16 mouse cellular contexts compared by ENCODE assay signal in the genomic region with DNA sequence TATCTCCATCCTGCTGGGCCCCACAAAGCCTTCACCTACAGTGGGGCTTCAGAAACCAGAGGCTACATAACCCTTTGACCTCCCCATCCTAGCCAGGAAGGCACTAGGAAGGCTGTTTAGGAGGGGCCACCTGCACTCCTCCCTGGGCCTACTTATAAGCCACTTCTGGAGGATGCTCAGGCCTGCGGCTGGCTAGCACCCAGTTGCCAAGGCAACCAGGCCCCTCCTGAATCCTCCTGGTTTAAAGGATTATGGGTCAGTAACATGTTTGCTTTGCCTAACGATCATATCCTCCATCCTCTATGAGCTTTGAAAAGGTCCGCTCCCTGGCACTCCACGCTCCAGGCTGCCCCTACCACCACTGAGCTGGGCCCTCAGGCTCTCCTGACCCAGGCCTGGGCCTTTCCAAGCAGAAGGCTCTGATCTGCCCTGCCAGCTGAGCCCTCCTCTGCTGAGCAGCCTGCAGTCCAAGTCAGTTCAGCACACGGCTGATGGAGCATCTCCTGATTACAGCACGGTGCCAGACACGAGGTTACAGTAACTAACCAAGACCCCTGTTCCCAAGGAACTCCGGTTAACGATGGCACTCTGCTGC. TPM values are rescaled to one million over a fixed set of nuclear protein-coding genes. Genes with fewer than 3 reads are reported as not detected.
DNase-seq lines count a peak whose midpoint lies in the region; ATAC-seq and TF ChIP-seq lines count a peak whose summit lies in the region.
"Had no signal": no experiment of that assay in that cellular context is flagged by ENCODE, and none has a peak within 500 bp of the region (broad histone marks: within the 10 kb centered on the region; RNA-seq: fewer than 3 reads in every experiment).

No protein-coding gene starts in this region.

- H3K4me2 ChIP-seq in hindbrain, embryonic 12.5 days (replicated peaks): no peak overlapping the region
- no peak overlapping the region for H3K4me2 ChIP-seq in midbrain, embryonic 14.5 days (ENCODE audit: low read length)
- no peak overlapping the region for H3K4me2 ChIP-seq in stomach, postnatal 0 days (replicated peaks; ENCODE audit: low read depth)
- no peak overlapping the region for H3K4me2 ChIP-seq in kidney, embryonic 16.5 days (replicated peaks; ENCODE audit: low read depth, low read length)
- H3K4me2 ChIP-seq: heart, embryonic 15.5 days; limb, embryonic 12.5 days had no signal

- no peak overlapping the region for H3K4me3 ChIP-seq in hindbrain, embryonic 12.5 days
- H3K4me3 ChIP-seq in midbrain, embryonic 14.5 days (replicated peaks; ENCODE audit: low read depth, low read length): no peak overlapping the region
- no peak overlapping the region for H3K4me3 ChIP-seq in stomach, postnatal 0 days (ENCODE audit: low read depth, low read length)
- no peak overlapping the region for H3K4me3 ChIP-seq in kidney, embryonic 16.5 days (ENCODE audit: low read length)
- H3K4me3 ChIP-seq: heart, embryonic 15.5 days; limb, embryonic 12.5 days had no signal

- peak overlapping the region; percentile 60; the same call in 1 of the 2 replicates for H3K27ac ChIP-seq in hindbrain, embryonic 12.5 days
- H3K27ac ChIP-seq in midbrain, embryonic 14.5 days (replicated peaks; ENCODE audit: low read depth, low read length): peak overlapping the region; percentile 78
- H3K27ac ChIP-seq in stomach, postnatal 0 days (replicated peaks): no peak overlapping the region
- no peak overlapping the region for H3K27ac ChIP-seq in kidney, embryonic 16.5 days (ENCODE audit: low read length)
- H3K27ac ChIP-seq: heart, embryonic 15.5 days; kidney, postnatal 0 days; limb, embryonic 12.5 days had no signal

- no peaks in the 10 kb centered on the region for H3K9me3 ChIP-seq in hindbrain, embryonic 12.5 days (replicated peaks)
- no peaks in the 10 kb centered on the region for H3K9me3 ChIP-seq in midbrain, embryonic 14.5 days (ENCODE audit: control insufficient read depth, low read length)
- no peaks in the 10 kb centered on the region for H3K9me3 ChIP-seq in stomach, postnatal 0 days (ENCODE audit: control insufficient read depth, low read length)
- no peaks in the 10 kb centered on the region for H3K9me3 ChIP-seq in kidney, embryonic 16.5 days (ENCODE audit: low read length)
- H3K9me3 ChIP-seq: heart, embryonic 15.5 days; limb, embryonic 12.5 days had no signal

- ATAC-seq in hindbrain, embryonic 12.5 days (ENCODE audit: low FRiP score): no peak
- peak; percentile 29; the same call in 1 of the 2 replicates for ATAC-seq in midbrain, embryonic 14.5 days (ENCODE audit: low FRiP score, low TSS enrichment)
- ATAC-seq in stomach, postnatal 0 days (ENCODE audit: low FRiP score, low TSS enrichment): no peak
- no peak for ATAC-seq in kidney, embryonic 16.5 days (ENCODE audit: low FRiP score, low TSS enrichment)
- ATAC-seq: inflammation-experienced regulatory T-cells, adult 6 months; Patski had no signal

- H3K27me3 ChIP-seq in hindbrain, embryonic 12.5 days: no peaks in the 10 kb centered on the region
- no peaks in the 10 kb centered on the region for H3K27me3 ChIP-seq in midbrain, embryonic 14.5 days (ENCODE audit: control insufficient read depth, insufficient read depth, low read length)
- H3K27me3 ChIP-seq in stomach, postnatal 0 days (ENCODE audit: control insufficient read depth, insufficient read depth, low read length): no peaks in the 10 kb centered on the region
- H3K27me3 ChIP-seq in kidney, embryonic 16.5 days (ENCODE audit: insufficient read depth, low read length): no peaks in the 10 kb centered on the region
- H3K27me3 ChIP-seq: heart, embryonic 15.5 days; limb, embryonic 12.5 days; Patski had no signal

- no peak for TF ChIP-seq EP300 in stomach, postnatal 0 days (optimal IDR thresholded peaks at IDR 0.05)

- no peaks in the 10 kb centered on the region for H3K36me3 ChIP-seq in hindbrain, embryonic 12.5 days
- no peaks in the 10 kb centered on the region for H3K36me3 ChIP-seq in midbrain, embryonic 14.5 days (ENCODE audit: control insufficient read depth, insufficient read depth, low read length)
- no peaks in the 10 kb centered on the region for H3K36me3 ChIP-seq in stomach, postnatal 0 days (ENCODE audit: control insufficient read depth, insufficient read depth, low read length)
- H3K36me3 ChIP-seq in kidney, embryonic 16.5 days (ENCODE audit: insufficient read depth, low read length): no peaks in the 10 kb centered on the region
- H3K36me3 ChIP-seq: heart, embryonic 15.5 days; limb, embryonic 12.5 days had no signal

- 56% methylated on average over 9 of the region's 9 CpGs for WGBS in hindbrain, embryonic 12.5 days
- 37% methylated on average over 9 of the region's 9 CpGs for WGBS in midbrain, embryonic 14.5 days
- 72% methylated on average over 9 of the region's 9 CpGs for WGBS in stomach, postnatal 0 days
- 70% methylated on average over 9 of the region's 9 CpGs for WGBS in kidney, embryonic 16.5 days

- H3K4me1 ChIP-seq in hindbrain, embryonic 12.5 days: peaks cover 16% of the 10 kb centered on the region; the same call in 1 of the 2 replicates
- H3K4me1 ChIP-seq in midbrain, embryonic 14.5 days (ENCODE audit: control insufficient read depth, insufficient read depth, low read length): peaks cover 10% of the 10 kb centered on the region; the same call in 1 of the 2 replicates
- H3K4me1 ChIP-seq in stomach, postnatal 0 days (replicated peaks; ENCODE audit: control insufficient read depth, insufficient read depth): no peaks in the 10 kb centered on the region
- peaks cover 31% of the 10 kb centered on the region for H3K4me1 ChIP-seq in kidney, embryonic 16.5 days (ENCODE audit: insufficient read depth, low read length)

- DNase-seq in cerebellum, postnatal 14 days: peak; percentile 53 to 63
- no peak for DNase-seq in cerebellum, postnatal 36 days
- DNase-seq in brain, adult 2 months (ENCODE audit: low read depth, low spot score): peak; percentile 55
- DNase-seq in midbrain, embryonic 14.5 days: peak; percentile 83
- DNase-seq in stomach, postnatal 0 days (ENCODE audit: low spot score): no peak
- no peak for DNase-seq in natural killer cell, adult 2 months (ENCODE audit: low spot score in 2 of 2)
- DNase-seq: cerebellum, adult 8-10 months; lung, postnatal 4 days; thymus, postnatal 36 days had no signal

- no peak for TF ChIP-seq CTCF in stomach, postnatal 0 days (IDR thresholded peaks at IDR 0.05; ENCODE audit: low read depth)

- H3K9ac ChIP-seq in hindbrain, embryonic 12.5 days: peak overlapping the region; percentile 2; the same call in 1 of the 2 replicates
- no peak overlapping the region for H3K9ac ChIP-seq in midbrain, embryonic 14.5 days (replicated peaks; ENCODE audit: low read length)
- no peak overlapping the region for H3K9ac ChIP-seq in stomach, postnatal 0 days (ENCODE audit: low read length)
- no peak overlapping the region for H3K9ac ChIP-seq in kidney, embryonic 16.5 days (replicated peaks; ENCODE audit: low read length)
- H3K9ac ChIP-seq: heart, embryonic 15.5 days; limb, embryonic 12.5 days had no signal

RNA-seq across cellular contexts. Expression of a gene that starts 16.0 kb away (rescaled TPM):
- polyA plus RNA-seq in hindbrain, embryonic 12.5 days (2016; fragmentation: Nextera tagmentation; extraction: Ambion mirVana): 0.99 and 1.4 TPM in 2 replicates
- 0.63 and 1.1 TPM in 2 replicates for polyA plus RNA-seq in midbrain, embryonic 14.5 days (2014; fragmentation: Nextera tagmentation; extraction: Ambion mirVana)
- polyA plus RNA-seq in stomach, postnatal 0 days (2015; fragmentation: Nextera tagmentation; extraction: Ambion mirVana): 9.7 and 14.5 TPM in 2 replicates
- 9.0 and 9.3 TPM in 2 replicates for polyA plus RNA-seq in kidney, embryonic 16.5 days (2015; fragmentation: Nextera tagmentation; extraction: Ambion mirVana)
- polyA plus RNA-seq: inflammation-experienced regulatory T-cells, adult 6 months had no signal

RNA-seq across cellular contexts. Expression of a gene that starts 55.7 kb away (rescaled TPM):
- 15.4 and 16.2 TPM in 2 replicates for polyA plus RNA-seq in hindbrain, embryonic 12.5 days (2016; fragmentation: Nextera tagmentation; extraction: Ambion mirVana)
- polyA plus RNA-seq in midbrain, embryonic 14.5 days (2014; fragmentation: Nextera tagmentation; extraction: Ambion mirVana): 7.5 and 10.2 TPM in 2 replicates
- 16.7 TPM in 2 replicates for polyA plus RNA-seq in stomach, postnatal 0 days (2015; fragmentation: Nextera tagmentation; extraction: Ambion mirVana)
- 17.5 and 18.5 TPM in 2 replicates for polyA plus RNA-seq in kidney, embryonic 16.5 days (2015; fragmentation: Nextera tagmentation; extraction: Ambion mirVana)

Comparison
In these comparisons a context has a peak if more than half of its experiments do, and no peak if none do; other contexts are left out.
1. DNase-seq: peak in cerebellum, postnatal 14 days (2 of 2), brain, adult 2 months (single experiment) and midbrain, embryonic 14.5 days (single experiment); none in cerebellum, postnatal 36 days (0 of 2), stomach, postnatal 0 days (single experiment) and natural killer cell, adult 2 months (0 of 2).
2. H3K27ac ChIP-seq: peak in hindbrain, embryonic 12.5 days (single experiment) and midbrain, embryonic 14.5 days (single experiment); none in stomach, postnatal 0 days (single experiment) and kidney, embryonic 16.5 days (single experiment).